Mouse (Mus musculus) cerebellum, adult 2 months (tissue): ENCODE results near the gene Cpe.

Experiments used
- CTCF ChIP-seq: fragments of 200-500 bp; IDR thresholded peaks from 2 replicates; pipeline ENCODE4 v1.5.1; 2011; ENCODE audit warnings: low read depth, mild to moderate bottlenecking, control low read depth, low read length, moderate library complexity, borderline replicate concordance; ENCODE audit not compliant: insufficient read depth
- POLR2A ChIP-seq: fragments of 200-500 bp; IDR thresholded peaks from 2 replicates; pipeline ENCODE4 v1.6.1; 2011; ENCODE audit warnings: low read length, control low read depth, borderline replicate concordance; ENCODE audit not compliant: insufficient read depth

DNA sequence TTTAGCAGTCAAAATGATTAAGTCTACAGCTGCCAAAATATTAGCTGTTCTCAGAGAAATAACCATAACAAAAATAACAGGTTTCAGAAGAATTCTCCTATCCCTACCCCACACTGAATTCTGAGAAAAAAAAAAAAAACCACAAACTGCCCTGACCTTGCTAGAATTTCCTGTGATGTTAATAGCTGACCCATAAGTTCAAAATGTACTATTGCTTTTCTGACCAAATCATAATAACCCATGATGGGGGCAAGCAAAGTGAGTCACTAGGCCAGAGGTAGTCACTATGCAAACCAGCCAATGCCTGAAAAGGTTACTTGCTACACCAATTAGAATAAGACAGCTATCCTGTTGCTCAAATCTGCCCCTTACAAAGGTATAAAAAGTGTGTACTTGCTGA is 14.6 kb upstream of the Cpe start:
- TF ChIP-seq CTCF (no peak), POLR2A (no peak)
